Mouse (Mus musculus) stomach, postnatal 0 days (tissue): ENCODE data around the gene Isg20.

Experiments used
- CTCF ChIP-seq: IDR thresholded peaks from 2 replicates; pipeline ENCODE4 v1.5.1; 2016; ENCODE audit warnings: antibody characterized with exemption, low read depth, mild to moderate bottlenecking, moderate library complexity
- EP300 ChIP-seq: optimal IDR thresholded peaks from 2 replicates; pipeline ENCODE3; 2016; ENCODE audit warnings: antibody characterized with exemption

DNA sequence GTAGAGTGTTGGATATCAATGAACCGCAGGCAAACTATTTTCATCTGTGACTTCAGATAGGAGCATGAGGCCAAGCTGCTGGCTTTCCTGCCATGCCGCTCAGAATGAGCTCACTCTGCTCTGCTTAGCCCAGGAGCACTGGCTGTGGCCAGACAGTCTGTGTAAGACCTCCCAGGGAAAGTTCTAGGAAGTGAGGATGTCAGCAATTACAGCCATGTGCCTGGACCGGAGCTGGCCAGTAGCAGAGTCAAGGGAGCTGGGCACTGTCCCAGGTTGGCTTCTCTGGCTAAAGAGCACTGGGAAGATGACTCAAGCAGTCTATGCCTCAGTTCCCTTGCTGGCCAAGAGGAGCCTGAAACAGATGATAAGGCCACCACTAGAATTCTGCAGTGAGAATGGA is 50.7 kb downstream of the Isg20 start:
- TF ChIP-seq CTCF (no peak), EP300 (no peak)
